Mouse (Mus musculus): ENCODE results near the gene Coro2b. TPM values are rescaled to one million over a fixed set of nuclear protein-coding genes. Genes with fewer than 3 reads are reported as not detected.
A peak's percentile ranks its signal among the peaks of the same experiment; 100 is the strongest.
"Not testable (repeated sequence)": the region's sequence is repeated elsewhere in the genome, so short reads cannot be mapped to it uniquely, and the experiment has no call there.

Coro2b gene
- polyA plus RNA-seq, 1 experiment from 2014 or later, result 34.7 TPM

- Histone ChIP-seq H3K36me3 (peaks cover 15% of the 10 kb centered on the region), H3K9me3 (no peaks in the 10 kb centered on the region), H3K27ac (no peak overlapping the region), H3K27me3 (no peaks in the 10 kb centered on the region), H3K4me2 (replicated peaks) (no peak overlapping the region), H3K9ac (replicated peaks) (no peak overlapping the region; the same call in 1 of the 2 replicates), H3K4me3 (replicated peaks) (no peak overlapping the region), H3K4me1 (replicated peaks) (peaks cover 5% of the 10 kb centered on the region)
- 84% methylated on average over 7 of the region's 7 CpGs for WGBS
- no peak for ATAC-seq
These were observed 86.0 kb downstream of the Coro2b start for GRCm38 (mm10) chr9:62450862-62451261.

- Histone ChIP-seq H3K4me2 (replicated peaks) (no peak overlapping the region), H3K27me3 (no peaks in the 10 kb centered on the region), H3K4me1 (replicated peaks) (peaks cover under 1% of the 10 kb centered on the region; the same call in 1 of the 2 replicates), H3K4me3 (replicated peaks) (no peak overlapping the region), H3K27ac (peak overlapping the region; percentile 11; the same call in 1 of the 2 replicates), H3K36me3 (peaks cover 15% of the 10 kb centered on the region), H3K9ac (replicated peaks) (no peak overlapping the region), H3K9me3 (no peaks in the 10 kb centered on the region)
- 84% methylated on average over 6 of the region's 6 CpGs for WGBS
- no peak for ATAC-seq
These were observed 86.5 kb downstream of the Coro2b start for GRCm38 (mm10) chr9:62450355-62450754.

GRCm38 (mm10) chr9:62447337-62447736 is 89.5 kb downstream of the Coro2b start:
- H3K4me3 ChIP-seq (replicated peaks); H3K27ac ChIP-seq; H3K4me1 ChIP-seq (replicated peaks); H3K9ac ChIP-seq (replicated peaks); ATAC-seq; H3K27me3 ChIP-seq; H3K9me3 ChIP-seq; H3K36me3 ChIP-seq; H3K4me2 ChIP-seq (replicated peaks): not testable (repeated sequence)
- WGBS, result 96% methylated on average over 6 of the region's 10 CpGs

- Histone ChIP-seq H3K9ac (replicated peaks) (0 out of 2 replicates have a peak overlapping the region, but pooled peaks have one; percentile 20), H3K36me3 (no peaks in the 10 kb centered on the region), H3K27me3 (no peaks in the 10 kb centered on the region), H3K27ac (peak overlapping the region; percentile 80), H3K4me2 (replicated peaks) (no peak overlapping the region), H3K9me3 (no peaks in the 10 kb centered on the region), H3K4me3 (replicated peaks) (no peak overlapping the region), H3K4me1 (replicated peaks) (peaks cover 27% of the 10 kb centered on the region)
- peak; percentile 77 for ATAC-seq
- WGBS, result 30% methylated on average over 3 of the region's 3 CpGs
These were observed 98.1 kb downstream of the Coro2b start for GRCm38 (mm10) chr9:62438755-62439101.

- ATAC-seq, result peak; percentile 62
- WGBS, result 83% methylated on average over 5 of the region's 5 CpGs
- peaks cover 27% of the 10 kb centered on the region for H3K4me1 ChIP-seq (replicated peaks)
- H3K36me3 ChIP-seq, result no peaks in the 10 kb centered on the region
- H3K9ac ChIP-seq (replicated peaks), result 0 out of 2 replicates have a peak overlapping the region, but pooled peaks have one; percentile 20
- no peaks in the 10 kb centered on the region for H3K27me3 ChIP-seq
- no peak overlapping the region for H3K4me2 ChIP-seq (replicated peaks)
- H3K4me3 ChIP-seq (replicated peaks), result no peak overlapping the region
- H3K9me3 ChIP-seq, result no peaks in the 10 kb centered on the region
- H3K27ac ChIP-seq, result peak overlapping the region; percentile 80
These were observed 98.6 kb downstream of the Coro2b start for GRCm38 (mm10) chr9:62438085-62438754.

- Histone ChIP-seq H3K27ac (no peak overlapping the region), H3K9me3 (no peaks in the 10 kb centered on the region), H3K4me2 (replicated peaks) (no peak overlapping the region), H3K4me3 (replicated peaks) (no peak overlapping the region), H3K36me3 (no peaks in the 10 kb centered on the region), H3K9ac (replicated peaks) (no peak overlapping the region), H3K27me3 (no peaks in the 10 kb centered on the region), H3K4me1 (replicated peaks) (peaks cover 33% of the 10 kb centered on the region)
- WGBS, result 93% methylated on average over 7 of the region's 7 CpGs
- ATAC-seq, result no peak
These were observed 99.4 kb downstream of the Coro2b start for GRCm38 (mm10) chr9:62437446-62437845.

GRCm38 (mm10) chr9:62435613-62436318 is 101.1 kb downstream of the Coro2b start:
- H3K9ac ChIP-seq (replicated peaks), result 0 out of 2 replicates have a peak overlapping the region, but pooled peaks have one; percentile 19
- 7% methylated on average over 12 of the region's 12 CpGs for WGBS
- 0 out of 2 replicates have a peak overlapping the region, but pooled peaks have one; percentile 5 for H3K4me2 ChIP-seq (replicated peaks)

GRCm38 (mm10) chr9:62432261-62433060 is 104.4 kb downstream of the Coro2b start:
- H3K4me1 ChIP-seq (replicated peaks), result peaks cover 24% of the 10 kb centered on the region
- ATAC-seq, result no peak
- H3K9ac ChIP-seq (replicated peaks), result no peak overlapping the region; the same call in 1 of the 2 replicates
- H3K27me3 ChIP-seq, result no peaks in the 10 kb centered on the region
- H3K9me3 ChIP-seq, result no peaks in the 10 kb centered on the region
- peak overlapping the region; percentile 25; the same call in 1 of the 2 replicates for H3K27ac ChIP-seq
- H3K36me3 ChIP-seq, result peaks cover 43% of the 10 kb centered on the region
- no peak overlapping the region for H3K4me2 ChIP-seq (replicated peaks)
- no peak overlapping the region for H3K4me3 ChIP-seq (replicated peaks)
- WGBS, result 70% methylated on average over 15 of the region's 15 CpGs

More at GRCm38 (mm10) chr9:62435613-62436318, 101.1 kb downstream of the Coro2b start:
- Histone ChIP-seq H3K27me3 (no peaks in the 10 kb centered on the region), H3K4me3 (replicated peaks) (no peak overlapping the region), H3K27ac (peak overlapping the region; percentile 67), H3K9me3 (no peaks in the 10 kb centered on the region), H3K36me3 (peaks cover 11% of the 10 kb centered on the region), H3K4me1 (replicated peaks) (peaks cover 36% of the 10 kb centered on the region)
- peak; percentile 82 for ATAC-seq

GRCm38 (mm10) chr9:62430741-62431140 is 106.1 kb downstream of the Coro2b start:
- no peak overlapping the region for H3K4me2 ChIP-seq (replicated peaks)
- H3K9me3 ChIP-seq, result no peaks in the 10 kb centered on the region
- no peak overlapping the region for H3K9ac ChIP-seq (replicated peaks)
- ATAC-seq, result no peak
- H3K27me3 ChIP-seq, result no peaks in the 10 kb centered on the region
- H3K4me1 ChIP-seq (replicated peaks), result peaks cover 15% of the 10 kb centered on the region
- H3K4me3 ChIP-seq (replicated peaks), result no peak overlapping the region
- peaks cover 60% of the 10 kb centered on the region for H3K36me3 ChIP-seq
- 88% methylated on average over 4 of the region's 4 CpGs for WGBS
- no peak overlapping the region for H3K27ac ChIP-seq

GRCm38 (mm10) chr9:62427010-62427409 is 109.8 kb downstream of the Coro2b start:
- Histone ChIP-seq H3K9me3 (no peaks in the 10 kb centered on the region), H3K4me2 (replicated peaks) (no peak overlapping the region), H3K36me3 (peaks cover 89% of the 10 kb centered on the region), H3K27me3 (no peaks in the 10 kb centered on the region), H3K27ac (no peak overlapping the region), H3K9ac (replicated peaks) (no peak overlapping the region), H3K4me3 (replicated peaks) (no peak overlapping the region), H3K4me1 (replicated peaks) (no peaks in the 10 kb centered on the region)
- no peak for ATAC-seq
- 88% methylated on average over 8 of the region's 8 CpGs for WGBS

- Histone ChIP-seq H3K27me3 (no peaks in the 10 kb centered on the region), H3K27ac (no peak overlapping the region), H3K4me3 (replicated peaks) (no peak overlapping the region), H3K36me3 (peaks cover 89% of the 10 kb centered on the region), H3K4me2 (replicated peaks) (no peak overlapping the region), H3K9ac (replicated peaks) (no peak overlapping the region), H3K4me1 (replicated peaks) (peaks cover under 1% of the 10 kb centered on the region; the same call in 1 of the 2 replicates), H3K9me3 (no peaks in the 10 kb centered on the region)
- 96% methylated on average over 6 of the region's 6 CpGs for WGBS
- ATAC-seq, result no peak
These were observed 110.3 kb downstream of the Coro2b start for GRCm38 (mm10) chr9:62426531-62426930.

GRCm38 (mm10) chr9:62426021-62426420 is 110.8 kb downstream of the Coro2b start:
- 92% methylated on average over 19 of the region's 19 CpGs for WGBS
- H3K4me2 ChIP-seq (replicated peaks), result no peak overlapping the region
- no peaks in the 10 kb centered on the region for H3K27me3 ChIP-seq
- ATAC-seq, result no peak
- no peaks in the 10 kb centered on the region for H3K9me3 ChIP-seq
- no peak overlapping the region for H3K4me3 ChIP-seq (replicated peaks)
- no peak overlapping the region for H3K9ac ChIP-seq (replicated peaks)
- H3K4me1 ChIP-seq (replicated peaks), result peaks cover 5% of the 10 kb centered on the region
- peaks cover 84% of the 10 kb centered on the region for H3K36me3 ChIP-seq
- no peak overlapping the region for H3K27ac ChIP-seq

All from midbrain, embryonic 13.5 days (tissue).